Mouse (Mus musculus): ENCODE data around the gene Fscn3.

DNA sequence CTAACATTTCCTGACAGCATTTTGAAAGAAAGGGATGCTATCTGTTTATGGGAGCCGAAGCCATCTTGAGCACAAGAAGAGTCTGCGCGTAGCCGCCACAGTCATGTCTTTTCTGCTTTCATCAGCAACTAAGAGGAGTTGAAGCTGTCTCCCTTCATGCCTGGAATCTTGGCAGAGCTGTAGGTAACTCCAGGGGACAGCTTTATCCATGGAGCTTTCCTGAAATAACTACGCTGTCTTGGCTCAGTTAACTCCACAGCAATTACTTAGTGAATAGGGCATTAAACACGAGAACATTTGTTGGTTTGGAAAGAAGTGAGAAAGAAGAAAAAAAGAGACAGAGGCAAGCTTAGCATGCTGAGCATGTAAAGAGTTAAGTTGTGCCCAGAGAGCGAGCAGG lies 20.3 kb downstream of the Fscn3 start:
- TF ChIP-seq POLR2A (IDR thresholded peaks at IDR 0.05; ENCODE audit: low read depth, low read length) (no peak), CHD2 (IDR thresholded peaks at IDR 0.05; ENCODE audit: low read length) (no peak), TBP (conservative IDR thresholded peaks at IDR 0.05; ENCODE audit: low read depth, low read length) (no peak), E2F4 (IDR thresholded peaks at IDR 0.05; ENCODE audit: insufficient replicate concordance, low read depth, low read length) (no peak), SIN3A (IDR thresholded peaks at IDR 0.05; ENCODE audit: low read length) (no peak), EP300 (IDR thresholded peaks at IDR 0.05; ENCODE audit: low read length) (no peak), ETS1 (conservative IDR thresholded peaks at IDR 0.05; ENCODE audit: low read depth, low read length) (no peak), IRF4 (IDR thresholded peaks at IDR 0.05; ENCODE audit: low read depth, low read length) (no peak), CTCF (conservative IDR thresholded peaks at IDR 0.05 in 1 of 2, IDR thresholded peaks at IDR 0.05 in 1 of 2; ENCODE audit: low read depth in 2 of 2, low read length in 2 of 2) (no peak), GABPA (IDR thresholded peaks at IDR 0.05; ENCODE audit: insufficient replicate concordance, low read depth, low read length) (no peak), POLR2AphosphoS2 (IDR thresholded peaks at IDR 0.05; ENCODE audit: low read depth, low read length) (no peak)

All from CH12.LX (cell line).